Mouse (Mus musculus) stomach, embryonic 14.5 days (tissue): ENCODE results near the gene Mrpl41. TPM values are rescaled to one million over a fixed set of nuclear protein-coding genes. Genes with fewer than 3 reads are reported as not detected.
"Not testable (repeated sequence)": the region's sequence is repeated elsewhere in the genome, so short reads cannot be mapped to it uniquely, and the experiment has no call there.

ENCODE experiments used
- ATAC-seq: fragments of 200-750 bp; cut with Nextera tagmentation; 2 replicates; pipeline ENCODE4 v1.8.0; 2017; ENCODE audit warnings: low read depth, moderate TSS enrichment; ENCODE audit not compliant: insufficient number of reproducible peaks, insufficient read depth, low FRiP score
- H3K27ac ChIP-seq: fragments of 300-500 bp; sonication (generic); 2 replicates; pipeline ENCODE4 v1.5.1; 2014; ENCODE audit warnings: mild to moderate bottlenecking, low read length, moderate library complexity, mixed read lengths
- H3K27me3 ChIP-seq: fragments of 300-500 bp; sonication (generic); 2 replicates; pipeline ENCODE4 v1.6.1; 2014; ENCODE audit warnings: low read length, control low read depth, mixed read lengths; ENCODE audit not compliant: control insufficient read depth, insufficient read depth
- H3K36me3 ChIP-seq: fragments of 300-500 bp; sonication (generic); 2 replicates; pipeline ENCODE4 v1.6.1; 2014; ENCODE audit warnings: mild to moderate bottlenecking, control low read depth, low read length, moderate library complexity, mixed read lengths; ENCODE audit not compliant: control insufficient read depth, insufficient read depth
- H3K4me1 ChIP-seq: fragments of 300-500 bp; sonication (generic); 2 replicates; pipeline ENCODE4 v1.6.1; 2014; ENCODE audit warnings: low read length, control low read depth, mixed read lengths; ENCODE audit not compliant: control insufficient read depth, insufficient read depth
- H3K4me2 ChIP-seq: fragments of 300-500 bp; sonication (generic); replicated peaks from 2 replicates; pipeline ENCODE4 v1.6.1; 2014; ENCODE audit warnings: low read depth, low read length, control low read depth
- H3K4me3 ChIP-seq: fragments of 300-500 bp; sonication (generic); 2 replicates; pipeline ENCODE4 v1.5.1; 2014; ENCODE audit warnings: low read depth, low read length, control low read depth
- H3K9ac ChIP-seq: fragments of 300-500 bp; sonication (generic); replicated peaks from 2 replicates; pipeline ENCODE4 v1.6.1; 2014; ENCODE audit warnings: low read depth, mild to moderate bottlenecking, control low read depth, low read length, moderate library complexity, mixed read lengths
- H3K9me3 ChIP-seq: fragments of 300-500 bp; sonication (generic); 2 replicates; pipeline ENCODE4 v1.6.1; 2016; ENCODE audit warnings: low read depth, low read length, control low read depth; ENCODE audit not compliant: control insufficient read depth
- WGBS: fragments of 180-500 bp; shearing (Covaris S2); extraction: QIAGEN DNeasy Blood & Tissue Kit; methylation state at CpG from one replicate; pipeline ENCODE4 v1.1.7; 2014; 5-methylcytosine and 5-hydroxymethylcytosine counted together
- polyA plus RNA-seq: library from polyadenylated mRNA; unstranded; fragments of >200 nt; fragmentation: Nextera tagmentation; extraction: Ambion mirVana; gene quantifications from 2 replicates; pipeline ENCODE4 v1.2.1, GENCODE M21; 2014

Mrpl41 gene
- polyA plus RNA-seq, 1 experiment from 2014 or later = 129 TPM

GRCm38 (mm10) chr2:24987762-24988161 is 12.9 kb upstream of the Mrpl41 start:
- H3K36me3 ChIP-seq = no peaks in the 10 kb centered on the region
- H3K4me2 ChIP-seq = no peak overlapping the region
- WGBS = 56% methylated on average over 2 of the region's 2 CpGs
- H3K9ac ChIP-seq = no peak overlapping the region
- no peak overlapping the region for H3K4me3 ChIP-seq
- H3K9me3 ChIP-seq = no peaks in the 10 kb centered on the region
- no peak overlapping the region for H3K27ac ChIP-seq
- H3K27me3 ChIP-seq = no peaks in the 10 kb centered on the region
- no peak for ATAC-seq
- no peaks in the 10 kb centered on the region for H3K4me1 ChIP-seq

- Histone ChIP-seq H3K9ac (no peak overlapping the region), H3K9me3 (no peaks in the 10 kb centered on the region), H3K36me3 (peaks cover 5% of the 10 kb centered on the region; the same call in 1 of the 2 replicates), H3K27ac (no peak overlapping the region), H3K4me2 (no peak overlapping the region), H3K27me3 (no peaks in the 10 kb centered on the region), H3K4me3 (no peak overlapping the region), H3K4me1 (peaks cover 6% of the 10 kb centered on the region; the same call in 1 of the 2 replicates)
- ATAC-seq = no peak
- 90% methylated on average over 5 of the region's 5 CpGs for WGBS
These were observed 2.1 kb upstream of the Mrpl41 start for GRCm38 (mm10) chr2:24976960-24977359.

GRCm38 (mm10) chr2:24975704-24976297 is 903 bp upstream of the Mrpl41 start, which contains the start of gene Pnpla7:
Gene Pnpla7 (plus strand): TSS chr2:24976033.
- peaks cover 6% of the 10 kb centered on the region; the same call in 1 of the 2 replicates for H3K4me1 ChIP-seq
- peak within 1 kb of the TSS; percentile 62 for H3K9ac ChIP-seq
- peaks cover 15% of the 10 kb centered on the region; the same call in 1 of the 2 replicates for H3K36me3 ChIP-seq
- H3K4me2 ChIP-seq = peak within 1 kb of the TSS; percentile 97
- H3K27me3 ChIP-seq = no peaks in the 10 kb centered on the region
- peak; percentile 73 for ATAC-seq
- H3K9me3 ChIP-seq = no peaks in the 10 kb centered on the region
- under 1% methylated on average over 16 of the region's 16 CpGs for WGBS
- H3K4me3 ChIP-seq = peak within 1 kb of the TSS; percentile 71
- H3K27ac ChIP-seq = peak within 1 kb of the TSS; percentile 90

GRCm38 (mm10) chr2:24974452-24974851 is 446 bp downstream of the Mrpl41 start:
- peak overlapping the region; percentile 62; the same call in 1 of the 2 replicates for H3K27ac ChIP-seq
- ATAC-seq, H3K27me3 ChIP-seq, H3K9me3 ChIP-seq, H3K4me1 ChIP-seq: not testable (repeated sequence)
- peaks cover 20% of the 10 kb centered on the region for H3K36me3 ChIP-seq
- under 1% methylated on average over 17 of the region's 17 CpGs for WGBS
- H3K9ac ChIP-seq = peak overlapping the region; percentile 62
- peak overlapping the region; percentile 54 for H3K4me2 ChIP-seq
- H3K4me3 ChIP-seq = peak overlapping the region; percentile 71

GRCm38 (mm10) chr2:24970386-24970785 is 4.5 kb downstream of the Mrpl41 start:
- Histone ChIP-seq H3K9me3 (no peaks in the 10 kb centered on the region), H3K4me1 (0 out of 2 replicates have a peak, but pooled peaks cover 3% of the 10 kb centered on the region), H3K4me3 (no peak overlapping the region), H3K36me3 (peaks cover 37% of the 10 kb centered on the region), H3K4me2 (no peak overlapping the region), H3K27me3 (no peaks in the 10 kb centered on the region), H3K9ac (no peak overlapping the region), H3K27ac (no peak overlapping the region)
- WGBS = 83% methylated on average over 4 of the region's 4 CpGs
- no peak for ATAC-seq

GRCm38 (mm10) chr2:24962304-24963000 is 12.4 kb downstream of the Mrpl41 start, which contains the start of gene Dph7:
Gene Dph7 (plus strand): TSS chr2:24962400.
- ATAC-seq = peak; percentile 91
- peaks cover 40% of the 10 kb centered on the region for H3K36me3 ChIP-seq
- H3K9ac ChIP-seq = peak within 1 kb of the TSS; percentile 49
- H3K27me3 ChIP-seq = no peaks in the 10 kb centered on the region
- H3K9me3 ChIP-seq = no peaks in the 10 kb centered on the region
- WGBS = 1% methylated on average over 28 of the region's 28 CpGs
- H3K4me2 ChIP-seq = peak within 1 kb of the TSS; percentile 66
- H3K4me1 ChIP-seq = peaks cover 6% of the 10 kb centered on the region
- no peak within 1 kb of the TSS for H3K27ac ChIP-seq
- peak within 1 kb of the TSS; percentile 56 for H3K4me3 ChIP-seq

- no peak for ATAC-seq
- H3K9ac ChIP-seq = no peak overlapping the region
- no peaks in the 10 kb centered on the region for H3K9me3 ChIP-seq
- WGBS = 30% methylated on average over 3 of the region's 3 CpGs
- no peaks in the 10 kb centered on the region for H3K27me3 ChIP-seq
- no peak overlapping the region for H3K27ac ChIP-seq
- peaks cover 6% of the 10 kb centered on the region for H3K4me1 ChIP-seq
- no peak overlapping the region for H3K4me2 ChIP-seq
- H3K36me3 ChIP-seq = peaks cover 45% of the 10 kb centered on the region
- H3K4me3 ChIP-seq = no peak overlapping the region
These were observed 14.0 kb downstream of the Mrpl41 start for GRCm38 (mm10) chr2:24960910-24961309.

- peaks cover 40% of the 10 kb centered on the region for H3K36me3 ChIP-seq
- H3K9ac ChIP-seq = no peak overlapping the region
- ATAC-seq = no peak
- WGBS = 81% methylated on average over 4 of the region's 4 CpGs
- H3K4me3 ChIP-seq = no peak overlapping the region
- H3K27me3 ChIP-seq = no peaks in the 10 kb centered on the region
- H3K4me1 ChIP-seq = peaks cover 5% of the 10 kb centered on the region; the same call in 1 of the 2 replicates
- no peak overlapping the region for H3K27ac ChIP-seq
- no peak overlapping the region for H3K4me2 ChIP-seq
- H3K9me3 ChIP-seq = no peaks in the 10 kb centered on the region
These were observed 22.3 kb downstream of the Mrpl41 start for GRCm38 (mm10) chr2:24952537-24953055.
